Mouse (Mus musculus) right cerebral cortex, adult 2 months (tissue): ENCODE measurements around the gene Ptprh.

Experiments used
- DNase-seq, 2 experiments: peaks; one replicate each; pipeline ENCODE4 v3.0.0; 2021 to 2022; ENCODE audit warnings: low spot score in 2 of 2

Gene Ptprh

DNA sequence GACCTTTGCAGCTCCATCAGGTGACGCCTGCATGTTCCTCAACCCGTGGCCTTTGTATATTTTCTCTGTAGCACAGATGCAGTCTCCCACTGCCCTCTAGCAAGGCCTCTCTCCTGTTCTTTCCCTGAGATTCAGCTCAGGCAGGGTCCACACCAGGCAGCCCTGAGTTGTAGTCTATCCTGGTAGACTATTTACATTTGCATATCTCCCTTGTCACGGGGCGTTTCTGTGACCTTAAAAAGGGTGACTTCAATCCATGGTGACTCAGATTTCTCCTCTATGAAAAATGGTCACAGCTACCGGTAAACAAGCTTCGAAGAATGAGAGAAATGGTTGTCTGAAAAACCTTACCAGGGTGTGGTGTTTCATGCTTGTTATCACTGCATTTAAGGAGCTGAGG, at the start of gene Ptprh:
Gene Ptprh (minus strand): TSS at position 169 of the 400 bp plus-strand sequence.
- DNase-seq: no peak

- no peak for DNase-seq
Measured at GRCm38 (mm10) chr7:4653351-4653750, 49.5 kb upstream of the Ptprh start.

DNA sequence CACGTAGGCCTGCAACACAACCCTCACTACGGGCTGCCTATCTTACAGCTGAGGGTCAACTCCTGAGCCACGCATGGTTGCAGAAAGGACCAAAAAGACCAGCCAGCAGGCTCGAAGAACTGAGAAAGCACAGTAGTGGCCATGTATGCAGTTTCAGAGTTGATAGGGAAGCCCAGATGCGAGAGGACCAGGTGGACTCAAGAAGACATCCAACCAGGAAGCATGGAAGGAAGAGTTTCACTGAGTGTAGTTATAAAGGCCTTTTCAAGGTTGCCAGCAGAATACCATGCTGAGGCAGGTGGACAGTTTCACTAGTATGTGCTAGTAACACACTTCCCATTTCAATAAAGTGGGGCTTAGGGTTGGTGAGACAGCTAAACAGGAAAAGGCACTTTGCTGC, 48.9 kb upstream of the Ptprh start:
- DNase-seq: no peak

GRCm38 (mm10) chr7:4651581-4651980, 47.7 kb upstream of the Ptprh start:
- DNase-seq: no peak

DNA sequence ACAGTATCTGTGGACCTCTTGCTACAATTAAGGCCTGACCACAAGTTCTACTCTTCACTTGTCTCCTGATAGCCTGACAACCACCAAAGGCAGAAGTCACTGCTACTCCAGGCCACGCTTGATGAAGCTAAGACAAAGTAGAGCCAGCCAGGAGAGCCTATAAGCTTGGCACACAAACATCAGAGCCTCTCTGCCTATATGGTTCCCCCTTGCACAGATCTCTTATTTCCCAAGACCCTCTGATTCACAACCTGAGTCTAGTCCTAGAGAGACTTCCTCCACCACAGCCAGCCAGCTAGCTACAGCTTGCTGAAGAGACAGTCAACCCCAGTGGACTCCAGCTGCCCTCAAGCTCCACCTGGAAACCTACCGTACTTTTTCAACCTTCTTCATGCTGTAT, 44.2 kb upstream of the Ptprh start:
- no peak for DNase-seq

- DNase-seq: no peak
Measured at GRCm38 (mm10) chr7:4647291-4647690, 43.5 kb upstream of the Ptprh start.

GRCm38 (mm10) chr7:4646806-4647205, 43.0 kb upstream of the Ptprh start:
- DNase-seq: no peak

- DNase-seq: no peak
Measured at GRCm38 (mm10) chr7:4643225-4643624, 39.4 kb upstream of the Ptprh start.

- no peak for DNase-seq
Measured at GRCm38 (mm10) chr7:4641956-4642355, 38.1 kb upstream of the Ptprh start.

DNA sequence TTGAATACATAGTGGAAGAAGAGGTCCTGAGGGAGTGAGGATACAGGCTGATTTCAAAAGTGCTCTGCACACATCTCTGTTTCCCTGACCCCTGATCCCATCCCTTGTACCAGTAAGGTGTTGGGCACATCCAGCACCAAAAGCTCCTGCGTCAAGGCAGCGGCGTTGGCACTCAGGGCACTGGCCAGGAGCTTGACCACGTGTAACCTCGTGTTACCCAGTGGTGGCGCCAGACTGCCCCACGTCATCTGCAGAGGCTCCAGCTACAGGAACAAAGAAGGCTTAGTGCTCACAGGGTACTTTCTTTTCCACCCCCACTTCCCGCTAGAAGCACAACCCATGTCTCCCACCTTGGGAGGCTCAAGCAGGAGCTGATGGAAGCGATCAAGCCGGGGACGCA, 37.3 kb upstream of the Ptprh start:
- no peak for DNase-seq

- DNase-seq: no peak
Measured at GRCm38 (mm10) chr7:4636179-4636578, 32.3 kb upstream of the Ptprh start.

GRCm38 (mm10) chr7:4631031-4631430, 27.2 kb upstream of the Ptprh start, which contains the start of gene Tmem86b:
Tmem86b (minus strand) TSS chr7:4631422.
- DNase-seq: no peak

GRCm38 (mm10) chr7:4630198-4630597, 26.4 kb upstream of the Ptprh start:
- no peak for DNase-seq

- no peak for DNase-seq
Measured at GRCm38 (mm10) chr7:4629586-4629985, 25.7 kb upstream of the Ptprh start.

DNA sequence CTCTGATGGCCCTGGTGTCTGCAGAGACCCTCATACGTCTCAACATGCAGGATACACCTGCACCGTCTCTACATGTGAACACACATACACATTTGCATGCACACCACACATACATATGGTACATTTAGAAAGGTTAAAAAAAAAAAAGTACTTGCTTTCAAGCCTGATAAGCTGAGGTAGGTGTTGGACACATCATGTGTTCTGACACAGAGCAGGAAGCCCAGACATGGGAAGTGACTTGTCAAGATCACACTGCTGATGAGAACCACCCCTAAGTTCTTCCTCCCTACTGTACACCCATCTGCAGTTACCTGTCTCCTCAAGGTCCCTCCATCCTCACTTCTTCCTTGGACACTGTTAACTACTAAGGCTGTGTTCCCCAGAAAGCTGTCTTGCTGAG, 22.1 kb upstream of the Ptprh start:
- DNase-seq: no peak

GRCm38 (mm10) chr7:4624343-4624742, 20.5 kb upstream of the Ptprh start:
- no peak for DNase-seq

GRCm38 (mm10) chr7:4623544-4624189, 19.8 kb upstream of the Ptprh start:
- peak; percentile 49 to 53 for DNase-seq

DNA sequence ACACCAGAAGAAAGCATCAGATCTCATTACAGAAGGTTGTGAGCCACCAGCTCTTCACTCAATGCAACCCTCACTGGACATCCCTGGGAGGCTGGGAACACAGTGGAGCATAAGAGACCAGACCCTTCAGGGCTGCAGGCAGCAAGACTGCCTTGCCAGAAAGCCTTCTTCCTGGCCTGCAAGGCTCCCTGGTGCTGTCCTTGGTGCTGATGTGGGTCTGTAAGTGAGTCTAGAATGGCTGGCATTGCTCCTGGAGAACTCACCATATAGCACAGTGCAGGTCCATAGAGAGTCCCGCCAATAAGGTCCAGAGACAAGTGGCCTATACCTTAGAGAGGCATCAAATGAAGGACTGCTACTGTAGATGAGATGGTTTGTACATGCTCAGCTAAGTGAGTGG, 16.1 kb upstream of the Ptprh start:
- no peak for DNase-seq

DNA sequence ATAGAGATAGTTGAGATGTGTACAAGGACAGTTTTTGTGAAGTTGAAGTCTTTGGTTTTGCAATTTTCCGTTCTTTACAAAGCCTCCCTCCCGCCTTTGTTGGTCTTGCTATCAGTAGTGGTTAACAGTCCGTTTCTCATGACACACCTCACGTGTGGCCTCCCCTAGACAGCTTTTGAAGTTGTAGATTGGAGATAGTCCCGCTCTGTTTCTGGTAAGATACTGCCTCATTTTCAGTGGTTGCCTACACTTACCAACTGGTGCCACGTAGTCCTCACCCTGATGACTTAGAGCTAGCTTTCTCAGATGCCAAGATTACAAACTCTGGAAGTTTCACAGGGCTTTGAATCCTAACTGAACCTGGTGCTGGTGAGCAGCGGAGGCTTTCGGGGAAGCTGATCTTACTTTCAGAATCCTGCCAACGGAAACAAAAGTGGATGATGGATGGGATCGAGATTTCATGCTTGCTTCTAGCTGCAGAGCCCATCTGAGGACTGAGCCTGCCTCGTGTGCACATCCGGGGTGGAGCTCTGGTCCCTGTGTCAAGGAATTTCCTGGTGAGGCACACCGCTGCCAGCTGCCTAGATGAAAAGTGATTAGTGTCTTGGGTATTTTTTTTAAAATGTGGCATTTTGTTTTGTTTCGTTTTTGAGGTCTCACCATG, 10.0 kb upstream of the Ptprh start:
- DNase-seq: no peak

- no peak for DNase-seq
Measured at GRCm38 (mm10) chr7:4612956-4613355, 9.1 kb upstream of the Ptprh start.

DNA sequence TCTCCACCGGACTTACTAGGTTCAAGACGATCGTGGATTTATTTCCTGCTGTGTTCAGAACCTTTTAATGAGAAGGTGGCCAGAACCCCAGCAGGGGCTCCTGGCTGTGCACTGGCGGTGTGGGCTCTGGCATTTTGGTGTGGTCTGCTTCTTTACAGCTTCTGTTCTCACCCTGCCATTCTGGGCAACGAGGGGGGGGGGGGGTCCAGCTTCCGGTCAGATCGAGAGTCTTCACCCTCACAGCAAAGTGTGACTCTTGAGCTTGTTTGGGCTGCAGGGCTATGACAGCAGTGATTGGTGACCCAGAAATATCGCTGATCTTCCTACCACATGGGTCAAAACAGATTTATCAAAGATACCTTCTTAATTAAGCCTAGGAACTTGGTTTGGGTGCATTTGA, 8.5 kb upstream of the Ptprh start:
- DNase-seq: no peak

DNA sequence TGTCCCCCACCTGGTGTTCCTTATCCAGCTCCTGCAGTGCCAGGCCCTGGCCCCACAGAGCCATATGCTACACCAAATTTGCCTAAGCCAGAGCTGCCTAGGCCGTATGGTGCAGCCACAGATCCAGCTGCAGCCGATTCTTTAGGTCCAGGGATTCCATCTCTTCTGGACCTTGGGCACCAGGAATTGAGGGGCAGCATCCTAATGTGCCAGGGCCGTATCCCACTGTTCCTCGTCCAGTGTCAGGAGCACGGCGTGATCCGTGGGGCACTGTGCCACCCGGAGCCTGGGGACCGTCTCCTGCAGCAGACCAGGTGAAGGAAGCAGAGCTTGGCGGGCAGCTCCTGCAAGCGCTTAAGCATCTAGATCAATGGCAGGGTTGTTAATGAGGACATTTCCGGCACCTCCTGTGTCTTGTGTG, 8.1 kb upstream of the Ptprh start:
- no peak for DNase-seq

DNA sequence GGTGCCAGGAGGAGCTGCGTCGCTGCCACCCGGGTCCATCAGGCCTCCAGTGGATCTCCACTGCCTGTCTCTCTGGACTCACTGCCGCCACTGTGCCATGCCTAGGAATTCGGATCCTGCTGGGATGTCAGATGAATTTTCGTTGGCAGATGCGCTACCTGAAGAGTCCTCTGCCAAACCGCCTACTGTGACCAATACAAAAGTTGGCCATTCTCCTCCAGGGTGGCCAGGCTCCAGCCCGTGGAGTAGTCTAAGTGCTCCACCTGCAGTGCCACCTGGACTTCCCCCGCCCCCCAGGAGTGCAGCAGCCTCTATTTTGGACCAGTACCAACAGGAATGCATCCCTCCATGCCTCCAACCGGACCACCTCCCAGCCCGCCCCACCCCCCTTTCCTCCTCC, 7.7 kb upstream of the Ptprh start:
- DNase-seq: no peak

DNA sequence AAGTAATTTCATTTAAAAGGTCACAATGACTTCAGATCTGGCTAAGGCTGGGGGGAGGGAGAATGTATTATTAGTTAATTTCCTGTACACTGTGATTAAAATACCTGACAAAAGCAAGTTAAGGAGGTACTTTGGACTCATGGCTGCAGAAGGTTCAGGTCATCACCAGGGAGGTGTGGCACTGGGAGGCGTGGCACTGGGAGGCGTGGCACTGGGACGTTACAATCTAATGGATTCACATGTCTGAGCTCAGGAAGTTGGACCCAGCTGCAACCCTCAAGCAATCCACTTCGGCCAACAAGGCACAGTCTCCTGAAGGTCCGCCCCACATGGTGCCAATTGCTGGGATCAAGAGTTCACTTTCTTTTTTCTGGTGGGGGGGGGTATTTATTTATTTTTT, 4.2 kb upstream of the Ptprh start:
- no peak for DNase-seq
